Mouse (Mus musculus) limb, embryonic 14.5 days (tissue): ENCODE measurements around the gene Ipo9. TPM values are rescaled to one million over a fixed set of nuclear protein-coding genes. Genes with fewer than 3 reads are reported as not detected.
A peak's percentile ranks its signal among the peaks of the same experiment; 100 is the strongest.

ENCODE experiments used
- ATAC-seq: fragments of 200-750 bp; cut with Nextera tagmentation; 2 replicates; pipeline ENCODE4 v1.8.0; 2017; ENCODE audit warnings: low read depth, moderate number of reproducible peaks, moderate TSS enrichment; ENCODE audit not compliant: low FRiP score
- DNase-seq: peaks from one replicate; pipeline ENCODE4 v3.0.0-alpha.2; 2015; ENCODE audit warnings: low spot score
- H3K27ac ChIP-seq: fragments of 300-500 bp; sonication (generic); replicated peaks from 2 replicates; pipeline ENCODE4 v1.5.1; 2014; ENCODE audit warnings: low read depth, mild to moderate bottlenecking, low read length, moderate library complexity, mixed read lengths
- H3K27me3 ChIP-seq: fragments of 300-500 bp; sonication (generic); 2 replicates; pipeline ENCODE4 v1.6.1; 2014; ENCODE audit warnings: low read length, mixed read lengths; ENCODE audit not compliant: control insufficient read depth, insufficient read depth
- H3K36me3 ChIP-seq: fragments of 300-500 bp; sonication (generic); 2 replicates; pipeline ENCODE4 v1.6.1; 2014; ENCODE audit warnings: mild to moderate bottlenecking, low read length, moderate library complexity, mixed read lengths; ENCODE audit not compliant: control insufficient read depth, insufficient read depth
- H3K4me1 ChIP-seq: fragments of 300-500 bp; sonication (generic); 2 replicates; pipeline ENCODE4 v1.6.1; 2014; ENCODE audit warnings: antibody characterized with exemption, low read length, mixed read lengths; ENCODE audit not compliant: control insufficient read depth, insufficient read depth
- H3K4me2 ChIP-seq: fragments of 300-500 bp; sonication (generic); replicated peaks from 2 replicates; pipeline ENCODE4 v1.6.1; 2014; ENCODE audit warnings: low read depth, mild to moderate bottlenecking, low read length, moderate library complexity; ENCODE audit not compliant: severe bottlenecking
- H3K4me3 ChIP-seq: fragments of 300-500 bp; sonication (generic); replicated peaks from 2 replicates; pipeline ENCODE4 v1.5.1; 2014; ENCODE audit warnings: low read length
- H3K9ac ChIP-seq: fragments of 300-500 bp; sonication (generic); 2 replicates; pipeline ENCODE4 v1.6.1; 2014; ENCODE audit warnings: mild to moderate bottlenecking, low read depth, low read length, moderate library complexity; ENCODE audit not compliant: severe bottlenecking
- H3K9me3 ChIP-seq: fragments of 300-500 bp; sonication (generic); 2 replicates; pipeline ENCODE4 v1.6.1; 2016; ENCODE audit warnings: low read length; ENCODE audit not compliant: control insufficient read depth
- POLR2A ChIP-seq: fragments of 200-500 bp; IDR thresholded peaks from 2 replicates; pipeline ENCODE4 v1.8.0; 2012; ENCODE audit warnings: inconsistent platforms, mild to moderate bottlenecking, moderate library complexity, borderline replicate concordance; ENCODE audit not compliant: insufficient read depth, insufficient read length; ENCODE audit errors: extremely low read depth
- WGBS: fragments of 180-500 bp; shearing (Covaris S2); extraction: QIAGEN DNeasy Blood & Tissue Kit; methylation state at CpG from one replicate; pipeline ENCODE4 v1.1.7; 2014; 5-methylcytosine and 5-hydroxymethylcytosine counted together
- polyA plus RNA-seq, 2 experiments: library from polyadenylated mRNA; depleted of rRNA in 1 of 2; stranded (reverse) in 1 of 2; unstranded in 1 of 2; fragments of >200 nt; fragmentation: Nextera tagmentation in 1 of 2; extraction: Ambion mirVana in 1 of 2; gene quantifications; 2 replicates each; pipeline versions ENCODE4 v1.2.1 to v1.2.3; 2012 to 2014

The Ipo9 gene
- polyA plus RNA-seq (2012; rRNA removed) (145 and 208 TPM in 2 replicates), polyA plus RNA-seq (2014; fragmentation: Nextera tagmentation; extraction: Ambion mirVana) (116 and 142 TPM in 2 replicates)

DNA sequence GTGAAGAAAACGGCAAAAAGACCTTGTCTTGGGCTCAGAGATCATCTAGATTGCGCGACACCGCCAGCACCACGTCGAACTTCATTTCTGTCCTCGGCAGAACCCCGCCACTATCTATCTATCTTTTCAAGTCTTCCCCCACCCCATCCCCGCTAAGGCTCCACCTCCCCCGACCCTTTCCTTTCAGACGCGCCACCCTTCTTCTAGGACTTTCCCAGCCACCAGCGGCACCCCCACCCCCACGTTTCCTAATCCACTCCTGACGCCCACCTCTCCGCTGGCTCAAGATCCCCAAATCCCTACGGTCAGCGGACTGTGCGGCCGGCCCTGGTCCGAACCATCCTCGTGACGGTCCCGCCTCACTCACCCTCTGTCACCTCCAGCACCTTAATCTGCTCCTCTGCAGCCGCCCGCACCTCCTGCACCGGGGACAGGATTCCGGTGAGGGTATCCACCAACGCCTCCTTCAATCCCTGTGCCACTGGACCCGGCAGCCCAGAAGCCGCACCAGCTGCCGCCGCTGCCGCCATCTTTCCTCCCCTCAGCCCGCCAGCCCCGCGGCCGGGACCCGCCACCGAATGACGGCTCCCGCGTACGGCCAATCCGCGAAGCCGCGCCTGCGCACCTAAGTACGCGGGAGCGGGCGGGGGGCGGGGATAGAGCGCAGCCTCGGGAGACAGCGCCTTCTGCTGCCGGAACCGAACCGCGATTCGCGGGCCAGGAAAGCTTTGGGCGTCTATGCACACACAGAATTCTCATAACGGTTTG lies at the start of gene Ipo9:
TSS of gene Ipo9 (minus strand) at position 599 of the 768 bp plus-strand sequence.
- peak; percentile 93 for ATAC-seq
- H3K9me3 ChIP-seq: no peaks in the 10 kb centered on the region
- H3K9ac ChIP-seq: peak within 1 kb of the TSS; percentile 95
- H3K4me1 ChIP-seq: peaks cover 21% of the 10 kb centered on the region
- no peaks in the 10 kb centered on the region for H3K27me3 ChIP-seq
- TF ChIP-seq POLR2A: peak; percentile 54; the same call in 1 of the 2 replicates
- DNase-seq: peak; percentile 89
- under 1% methylated on average over 57 of the region's 65 CpGs for WGBS
- peak within 1 kb of the TSS; percentile 65 for H3K4me2 ChIP-seq
- peak within 1 kb of the TSS; percentile 87 for H3K27ac ChIP-seq
- peak within 1 kb of the TSS; percentile 99 for H3K4me3 ChIP-seq
- peaks cover 18% of the 10 kb centered on the region for H3K36me3 ChIP-seq

DNA sequence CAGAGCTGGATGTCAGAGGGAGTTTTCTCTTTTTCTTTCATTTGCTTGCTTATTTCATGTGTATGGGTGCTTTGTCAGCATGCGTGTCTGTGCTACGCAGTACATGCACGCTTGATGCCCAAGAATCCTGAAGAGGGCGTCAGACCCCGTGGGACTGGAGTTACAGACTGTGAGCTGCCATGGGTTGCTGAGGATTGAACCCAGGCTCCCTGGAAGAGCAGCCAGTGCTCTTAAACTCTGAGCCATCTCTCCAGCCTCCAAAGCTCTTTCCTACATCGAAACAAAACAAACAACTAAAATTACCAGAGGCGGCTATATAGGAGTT lies 45.2 kb upstream of the Ipo9 start:
- no peaks in the 10 kb centered on the region for H3K9me3 ChIP-seq
- no peak for ATAC-seq
- no peaks in the 10 kb centered on the region for H3K4me1 ChIP-seq
- 84% methylated on average over 7 of the region's 7 CpGs for WGBS
- no peak overlapping the region for H3K4me2 ChIP-seq
- no peak overlapping the region for H3K27ac ChIP-seq
- no peak overlapping the region for H3K4me3 ChIP-seq
- H3K36me3 ChIP-seq: peaks cover 17% of the 10 kb centered on the region
- DNase-seq: no peak
- H3K27me3 ChIP-seq: no peaks in the 10 kb centered on the region
- H3K9ac ChIP-seq: no peak overlapping the region
- TF ChIP-seq POLR2A: no peak

DNA sequence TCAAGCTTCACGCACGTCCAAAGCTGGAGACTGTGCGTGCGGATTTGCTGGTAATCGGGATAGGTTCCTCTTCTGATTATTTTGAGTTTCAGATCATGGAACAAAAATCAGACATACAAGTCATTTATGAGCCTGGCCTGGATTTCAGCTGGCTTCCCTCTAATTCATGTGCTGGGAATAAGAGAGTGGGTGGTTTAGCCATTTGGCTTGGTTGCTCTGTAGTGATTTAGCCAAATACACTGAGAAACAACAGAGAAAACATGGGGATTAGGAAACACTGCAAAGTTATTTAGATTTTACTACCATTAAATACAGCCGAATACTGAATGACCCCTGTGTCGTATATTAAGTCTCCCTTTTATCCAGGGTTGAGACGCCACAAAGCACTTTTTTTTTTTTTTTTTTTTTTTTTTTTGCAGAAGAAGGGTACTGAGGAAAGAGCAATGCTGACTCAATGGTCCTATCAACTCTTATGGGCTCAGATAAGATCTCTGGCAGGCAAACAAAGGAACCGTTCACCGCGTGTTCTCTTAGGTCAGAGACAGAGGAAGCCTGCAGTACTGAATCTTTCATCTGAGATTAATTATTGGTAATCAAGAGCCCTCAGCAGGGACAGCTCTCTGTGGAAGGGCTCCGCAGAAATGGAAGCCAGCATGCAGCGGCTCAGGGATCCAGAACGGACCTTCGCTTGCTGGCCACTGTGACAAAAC lies 44.7 kb upstream of the Ipo9 start:
- ATAC-seq (peak; percentile 41; the same call in 1 of the 2 replicates), DNase-seq (peak; percentile 54)
- Histone ChIP-seq H3K27ac (no peak overlapping the region), H3K4me2 (no peak overlapping the region), H3K27me3 (no peaks in the 10 kb centered on the region), H3K4me1 (no peaks in the 10 kb centered on the region), H3K9ac (no peak overlapping the region), H3K9me3 (no peaks in the 10 kb centered on the region), H3K36me3 (peaks cover 22% of the 10 kb centered on the region), H3K4me3 (no peak overlapping the region)
- TF ChIP-seq POLR2A: no peak
- WGBS: 53% methylated on average over 15 of the region's 15 CpGs

- ATAC-seq: no peak
Observed at GRCm38 (mm10) chr1:135472536-135472935, 42.2 kb upstream of the Ipo9 start.

DNA sequence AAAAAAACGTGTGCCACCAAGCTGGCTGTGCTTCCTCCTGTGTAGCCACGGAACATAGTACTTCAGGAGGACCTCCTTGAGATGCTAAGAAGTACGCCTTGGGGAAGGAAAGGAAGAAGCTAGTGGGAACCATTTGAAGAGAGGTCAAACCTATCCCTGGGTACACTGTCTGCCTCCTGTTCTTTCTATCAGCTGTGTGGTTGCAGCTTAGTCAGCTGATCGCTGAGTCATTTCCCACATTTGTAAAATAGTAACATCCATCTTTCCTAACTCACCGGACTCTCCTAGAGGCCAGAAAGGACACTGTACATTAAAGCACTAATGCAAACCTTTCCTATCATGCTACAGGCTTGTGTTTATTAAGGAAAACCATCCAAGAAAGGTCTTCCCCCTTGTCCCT lies 41.4 kb upstream of the Ipo9 start:
- Histone ChIP-seq H3K9ac (no peak overlapping the region), H3K9me3 (no peaks in the 10 kb centered on the region), H3K36me3 (peaks cover 47% of the 10 kb centered on the region), H3K4me1 (no peaks in the 10 kb centered on the region), H3K27ac (no peak overlapping the region), H3K4me2 (no peak overlapping the region), H3K27me3 (no peaks in the 10 kb centered on the region), H3K4me3 (no peak overlapping the region)
- DNase-seq (no peak), ATAC-seq (no peak)
- 81% methylated on average over 5 of the region's 5 CpGs for WGBS
- no peak for TF ChIP-seq POLR2A

More at GRCm38 (mm10) chr1:135472536-135472935, 42.2 kb upstream of the Ipo9 start:
- H3K9me3 ChIP-seq: no peaks in the 10 kb centered on the region
- H3K4me1 ChIP-seq: no peaks in the 10 kb centered on the region
- no peak overlapping the region for H3K4me3 ChIP-seq
- 62% methylated on average over 5 of the region's 5 CpGs for WGBS
- no peak for TF ChIP-seq POLR2A
- no peak overlapping the region for H3K27ac ChIP-seq
- no peak for DNase-seq
- no peak overlapping the region for H3K4me2 ChIP-seq
- H3K27me3 ChIP-seq: no peaks in the 10 kb centered on the region
- H3K36me3 ChIP-seq: peaks cover 39% of the 10 kb centered on the region
- no peak overlapping the region for H3K9ac ChIP-seq
